Mouse (Mus musculus) urinary bladder, postnatal 10 days (tissue): ENCODE data around the gene Grip1.

Experiments
- DNase-seq: peaks from one replicate; pipeline ENCODE4 v3.0.0; 2022; ENCODE audit warnings: low spot score

Grip1 gene

DNA sequence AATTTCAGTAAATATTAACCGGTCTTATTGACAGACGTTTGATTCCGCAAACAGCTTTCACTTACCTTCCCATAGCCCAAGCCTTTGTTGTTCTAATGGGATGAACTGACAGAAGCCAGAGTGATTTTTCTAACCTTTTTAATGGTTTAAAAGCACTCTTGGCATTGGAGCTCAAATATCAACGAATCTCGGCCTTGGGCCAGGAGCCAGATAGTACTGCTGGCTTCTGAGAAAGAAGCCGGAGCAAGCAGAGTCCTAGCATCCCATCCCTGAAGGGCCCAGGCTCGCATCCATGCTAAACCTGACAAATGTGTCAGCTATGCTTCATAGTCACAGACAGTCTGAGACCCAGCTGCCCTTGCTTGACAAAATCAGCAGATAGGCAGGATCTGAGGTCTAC is 302.6 kb downstream of the Grip1 start:
- DNase-seq = no peak

DNA sequence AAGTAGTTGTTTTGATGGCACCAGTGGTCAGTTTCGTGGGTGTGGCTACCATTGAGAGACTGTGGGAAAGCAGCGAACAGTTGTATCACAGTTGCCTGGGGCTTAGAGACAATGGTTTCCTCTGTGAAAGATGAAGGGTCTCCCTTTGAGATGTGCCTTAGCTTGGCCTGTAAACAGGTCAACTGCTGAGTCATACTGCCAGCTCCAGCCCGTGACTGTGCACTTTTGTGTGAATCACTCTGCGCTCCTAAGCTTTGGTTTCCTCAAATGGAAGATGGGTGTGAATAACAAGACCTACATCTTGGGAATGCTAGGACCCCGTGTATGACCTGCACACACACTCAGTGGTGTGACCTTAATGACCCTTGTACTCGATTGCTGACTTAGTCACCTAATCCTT is 303.6 kb downstream of the Grip1 start:
- DNase-seq = no peak

DNA sequence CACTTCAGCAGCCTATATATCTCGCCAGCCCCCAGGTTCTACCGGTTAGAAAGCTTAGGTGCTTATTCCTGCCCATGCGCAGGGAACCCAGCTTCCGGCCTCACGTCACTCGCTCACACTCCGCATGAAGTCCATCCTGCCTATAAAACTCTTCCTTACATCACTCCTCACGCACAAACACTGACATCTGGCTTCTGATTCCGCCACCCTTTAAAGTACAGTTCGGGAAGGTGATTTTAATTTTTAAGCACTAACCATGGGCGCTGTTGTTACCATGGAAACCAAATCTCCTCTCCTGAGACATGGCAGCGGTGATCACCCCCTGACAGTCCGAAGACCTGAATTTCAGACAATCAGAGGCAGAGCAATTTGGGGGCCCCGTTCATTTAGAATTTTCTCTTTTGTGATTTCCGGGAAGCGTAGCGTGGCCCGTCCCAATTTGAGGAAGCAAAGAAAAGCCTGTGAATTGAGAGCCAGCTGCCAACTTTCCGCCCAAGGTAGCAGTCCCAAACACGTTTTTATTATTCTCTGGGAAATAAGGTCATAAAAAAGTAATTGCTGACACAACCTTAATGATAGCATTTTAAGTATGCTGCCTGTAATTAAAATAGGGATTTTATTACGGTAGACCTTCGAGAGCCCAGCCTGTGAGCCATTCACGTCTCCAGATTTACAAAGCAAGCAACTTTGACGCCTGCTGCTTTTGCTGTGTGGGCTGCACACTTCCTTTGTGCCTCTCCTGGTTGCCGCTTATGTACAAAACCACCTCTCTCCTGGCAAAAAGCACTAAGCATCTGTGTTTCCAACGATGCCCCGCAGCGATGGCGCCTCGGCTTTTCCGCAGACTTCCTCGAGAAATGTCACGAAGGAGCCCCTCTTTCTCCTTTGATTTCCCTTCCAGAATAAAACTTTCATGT is 308.1 kb downstream of the Grip1 start:
- DNase-seq = no peak

DNA sequence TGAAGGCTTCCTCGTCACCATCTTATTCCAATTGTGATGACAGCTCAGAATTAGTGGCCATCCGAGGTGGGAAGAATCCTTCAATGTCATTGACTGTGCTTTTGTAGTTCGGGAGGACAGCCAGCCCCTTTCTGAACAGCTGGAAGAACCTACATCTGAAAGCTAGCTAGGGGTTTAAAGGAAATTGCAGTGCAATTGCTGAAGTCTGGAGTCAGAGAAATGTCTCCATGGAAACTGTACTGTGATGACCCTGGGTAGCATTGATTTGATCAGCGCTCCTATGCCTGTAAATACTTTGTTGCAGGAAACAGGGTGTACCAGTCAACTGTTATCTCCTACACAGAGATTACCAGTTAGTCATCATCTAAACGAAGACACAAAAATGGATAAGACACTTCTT is 325.2 kb downstream of the Grip1 start:
- no peak for DNase-seq

DNA sequence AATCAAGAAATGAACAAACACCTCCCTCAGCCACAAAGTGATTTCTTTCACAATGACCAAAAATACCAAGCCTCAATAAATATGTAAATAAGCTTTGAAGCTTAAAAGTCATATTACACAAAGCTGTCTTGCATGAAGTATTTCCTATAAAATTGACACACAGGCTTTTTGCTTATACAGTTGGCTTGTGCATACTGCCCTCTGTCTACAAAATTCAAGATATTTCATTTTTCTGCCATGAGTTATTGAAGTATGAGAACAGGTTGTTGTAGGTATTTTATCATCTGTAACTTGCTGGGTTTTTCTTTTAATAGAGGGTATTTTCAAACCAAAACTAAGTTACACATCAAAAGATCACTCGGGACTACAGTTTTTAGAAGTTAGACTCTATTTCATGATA is 326.0 kb downstream of the Grip1 start:
- no peak for DNase-seq

DNA sequence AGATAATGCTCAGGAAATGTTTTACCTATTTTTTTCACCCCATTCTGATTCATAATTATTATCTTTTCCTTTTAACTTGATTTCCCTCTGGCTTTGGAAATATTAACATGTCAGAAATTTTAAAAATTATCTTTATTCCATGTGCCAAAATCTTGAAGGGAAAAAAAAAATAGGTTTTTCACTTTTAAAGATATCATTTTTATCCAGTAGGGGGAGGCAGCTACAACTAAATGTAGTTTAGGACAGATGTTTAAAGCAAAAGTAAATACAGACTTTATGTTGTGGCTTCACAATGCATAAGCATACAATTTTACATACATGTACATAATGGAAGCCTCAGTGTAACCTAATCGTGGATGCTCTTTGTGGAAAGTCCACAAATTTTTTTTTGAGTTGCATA is 336.9 kb downstream of the Grip1 start:
- no peak for DNase-seq

DNA sequence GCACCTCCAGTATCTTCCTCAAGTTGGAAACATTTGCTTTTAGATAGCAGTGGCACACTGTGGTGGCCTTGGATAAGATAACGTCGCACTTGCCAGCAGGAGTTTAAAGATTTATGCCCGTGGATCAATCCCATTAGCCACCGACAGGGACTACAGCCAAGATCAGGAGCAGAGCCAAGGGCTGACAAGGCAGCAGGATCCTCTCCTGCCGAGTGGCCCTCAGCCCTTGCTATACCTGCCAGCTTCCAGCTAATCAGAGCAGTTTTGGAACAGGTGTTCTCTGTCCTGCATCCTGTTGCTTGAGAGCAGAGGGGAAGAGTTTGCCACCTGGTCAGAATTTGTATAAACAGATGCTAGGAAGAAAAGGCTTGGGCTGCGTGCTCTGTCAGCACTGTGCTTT is 348.8 kb downstream of the Grip1 start:
- DNase-seq = no peak

DNA sequence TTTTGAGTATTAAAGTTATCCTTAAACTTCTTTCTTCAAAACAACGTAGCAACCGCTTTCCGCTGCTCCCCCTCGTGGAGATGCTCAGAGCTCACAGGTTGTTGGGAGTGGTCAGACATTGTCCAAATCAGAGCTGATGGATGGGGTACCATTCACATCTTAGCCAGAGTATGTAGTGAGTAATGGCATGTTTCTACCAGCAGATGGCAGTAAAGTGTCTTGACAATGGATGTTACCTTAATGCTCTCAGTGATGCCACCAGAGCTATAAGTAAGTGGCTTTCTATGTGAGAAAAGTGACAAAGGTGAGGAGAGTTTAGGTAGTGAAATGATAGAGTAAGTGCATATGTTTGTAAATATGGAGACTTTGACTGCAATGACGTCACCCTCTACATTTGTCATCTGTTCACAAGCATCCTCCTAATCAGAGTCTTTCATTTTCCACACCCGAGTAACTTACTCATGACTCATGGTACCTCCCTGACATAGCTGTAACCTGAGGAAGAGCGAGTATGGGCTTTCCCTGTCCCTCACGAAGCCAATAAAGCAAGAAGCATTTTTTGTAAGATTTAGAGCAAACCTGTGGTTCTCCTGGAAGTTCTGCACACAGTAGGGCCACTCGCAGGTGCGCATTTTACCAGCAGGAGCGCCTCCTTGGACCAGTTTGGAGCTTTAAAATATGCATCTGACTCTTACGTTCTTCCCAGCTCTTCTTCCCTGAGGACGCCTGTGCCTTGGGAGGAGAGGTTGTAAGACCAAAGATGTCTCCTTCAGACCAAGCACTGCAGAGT is 350.2 kb downstream of the Grip1 start:
- no peak for DNase-seq

DNA sequence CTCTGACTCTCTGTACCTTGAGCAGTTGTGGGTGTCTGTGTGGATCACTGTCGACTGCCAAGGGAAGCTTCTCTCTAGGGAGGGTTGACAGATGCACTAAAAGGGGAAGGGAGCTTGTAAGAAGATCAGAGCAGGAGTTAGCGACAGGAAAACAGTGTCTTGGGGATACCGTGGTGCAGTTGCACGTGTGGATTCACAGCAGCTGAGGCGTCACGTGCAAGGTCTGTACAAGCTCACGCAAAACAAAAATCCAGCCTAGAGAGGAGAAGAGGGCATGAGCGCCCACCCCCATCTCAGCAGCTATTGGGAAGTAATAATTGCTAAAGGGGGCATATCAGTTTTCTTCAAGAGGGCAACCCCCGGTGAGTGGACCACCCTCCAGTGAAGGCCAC is 350.8 kb downstream of the Grip1 start:
- no peak for DNase-seq

DNA sequence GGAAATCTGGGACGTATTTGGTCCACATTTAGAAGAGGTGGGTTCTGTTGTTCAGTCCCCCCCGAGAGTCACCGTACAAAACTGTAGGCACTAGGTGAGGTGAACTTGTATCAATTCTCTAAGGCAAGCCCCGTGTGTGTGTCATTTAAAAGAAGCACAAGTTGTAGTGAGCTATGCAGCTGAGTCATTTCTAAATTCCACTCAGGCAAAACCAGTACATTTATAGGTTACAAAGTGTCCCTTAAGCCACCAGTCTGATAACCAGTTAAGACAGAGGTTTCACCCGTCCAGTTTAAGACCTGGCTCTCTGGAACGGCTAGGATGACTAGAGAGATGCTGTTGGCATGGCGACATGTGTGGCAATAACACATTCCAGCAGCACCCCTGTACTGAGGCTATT is 351.5 kb downstream of the Grip1 start:
- DNase-seq = no peak

DNA sequence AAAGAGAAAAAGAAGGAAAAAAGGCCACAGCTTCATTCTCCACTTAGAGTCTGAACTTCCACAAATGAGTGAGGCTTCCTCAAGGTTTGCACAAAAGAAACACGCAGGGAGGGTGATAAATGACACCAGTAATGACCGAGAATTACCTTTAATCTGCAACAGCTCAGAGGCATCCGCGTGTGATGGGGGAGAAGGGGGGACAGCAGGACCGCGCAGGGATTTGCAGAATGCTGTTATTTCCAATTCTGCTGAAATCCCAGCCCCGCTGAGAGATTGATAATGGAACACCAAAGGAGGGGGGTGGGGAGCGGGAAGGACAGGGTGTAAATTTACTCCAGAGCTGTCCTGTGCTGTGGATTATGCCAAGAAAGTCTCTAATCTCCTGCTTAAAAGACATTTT is 352.5 kb downstream of the Grip1 start:
- DNase-seq = no peak

DNA sequence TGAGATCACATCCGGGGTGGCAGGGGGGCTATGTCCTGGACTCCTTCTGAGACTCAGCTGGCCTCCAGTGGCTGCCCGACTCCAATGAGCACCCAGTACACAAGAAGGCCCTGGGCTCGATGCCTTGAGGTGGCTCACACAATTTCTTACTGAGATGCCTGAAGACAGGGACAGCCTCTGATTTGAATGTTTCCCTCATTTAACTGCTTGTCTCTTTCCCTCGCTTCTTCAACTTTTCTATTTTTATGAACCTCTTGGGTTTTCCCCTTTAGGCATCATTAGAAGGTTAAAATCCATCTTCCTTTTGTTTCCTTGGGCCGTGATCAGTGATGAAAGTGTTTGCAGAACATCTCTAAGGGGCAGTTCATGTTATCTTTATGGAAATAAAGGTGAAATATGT is 354.8 kb downstream of the Grip1 start:
- DNase-seq = no peak

DNA sequence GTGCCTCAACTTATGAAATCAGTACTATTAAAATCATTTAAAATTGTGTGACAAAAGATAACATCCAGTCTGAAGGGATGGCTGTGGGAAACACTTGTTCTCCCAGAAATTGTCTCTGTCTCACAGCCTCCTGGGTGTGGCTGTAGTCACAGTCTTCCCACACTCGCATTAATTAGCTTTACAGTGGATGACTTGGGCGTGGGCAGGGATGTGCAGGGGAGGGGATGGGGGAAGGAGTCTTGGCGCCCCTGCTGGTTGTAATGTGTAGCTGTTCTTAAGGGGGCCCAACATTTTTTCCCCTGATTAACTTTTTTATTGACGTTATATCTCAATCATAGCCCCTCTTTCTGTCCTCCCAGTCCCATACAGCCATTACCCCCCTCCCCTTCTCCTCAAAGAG is 360.5 kb downstream of the Grip1 start:
- no peak for DNase-seq

DNA sequence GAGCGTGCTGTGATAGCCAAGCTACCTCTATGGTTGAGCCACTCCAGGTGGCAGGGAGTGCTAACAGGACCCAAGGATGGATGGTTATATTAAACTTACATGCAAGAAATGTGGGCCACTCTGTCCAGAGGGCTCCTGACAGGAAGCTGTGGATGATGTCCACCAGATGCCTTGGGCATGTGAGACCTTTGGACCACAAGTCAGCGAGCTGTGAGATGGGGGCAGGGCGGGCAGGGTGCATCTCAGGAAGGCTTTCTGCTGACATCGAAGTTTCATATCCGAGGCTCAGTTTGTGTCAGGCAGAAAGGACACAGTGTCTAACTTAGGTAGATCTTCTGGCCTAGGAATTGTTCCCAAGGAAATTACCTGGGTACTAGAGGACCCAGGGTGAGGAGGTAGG is 362.4 kb downstream of the Grip1 start:
- DNase-seq = no peak

DNA sequence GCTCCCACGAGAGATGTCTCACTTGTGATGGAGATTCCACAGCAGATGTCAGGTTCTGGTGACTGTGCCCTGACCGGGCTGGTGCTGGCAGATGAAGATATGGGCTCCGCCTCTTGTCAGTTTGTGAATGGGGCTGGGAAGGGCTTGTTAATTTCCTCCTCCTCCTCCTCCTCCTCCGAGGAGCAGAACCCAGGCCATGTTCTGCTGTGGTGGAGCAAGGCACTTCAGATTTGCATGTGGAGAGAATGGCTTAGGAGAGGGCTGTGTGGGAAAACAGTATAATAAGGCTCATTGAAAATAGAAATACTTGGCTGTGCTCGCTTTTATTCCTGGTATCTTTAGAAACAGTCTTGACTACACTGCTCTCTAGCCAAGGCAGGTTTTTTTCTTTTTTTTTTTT is 364.8 kb downstream of the Grip1 start:
- DNase-seq = no peak

DNA sequence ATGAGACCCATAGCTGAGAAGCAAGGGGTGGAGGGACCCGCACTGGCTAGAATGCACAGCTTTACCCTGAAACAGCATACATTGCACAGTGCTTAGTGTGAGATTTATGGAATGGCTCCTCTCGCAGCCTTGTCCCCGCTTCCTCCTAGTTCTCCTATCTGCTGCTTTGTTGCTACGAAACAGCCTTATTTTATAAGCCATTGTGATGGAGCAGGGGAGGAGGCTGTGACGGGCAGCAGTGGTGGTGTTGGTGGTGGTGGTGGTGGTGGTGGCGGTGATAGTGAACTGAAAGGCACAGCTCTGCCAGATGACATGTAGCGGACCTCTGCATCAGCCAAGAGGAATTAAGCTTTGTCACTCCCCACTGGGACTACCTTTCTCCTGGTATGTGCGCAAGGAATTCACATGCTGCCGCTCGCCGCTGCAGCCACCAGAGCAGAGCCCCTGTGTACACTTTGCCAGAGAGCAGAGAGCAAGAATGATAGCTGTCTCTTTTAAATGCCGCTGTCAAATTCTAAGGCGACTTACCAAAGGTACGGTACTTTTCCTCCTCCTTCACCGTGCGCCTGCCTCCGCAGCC is 365.6 kb downstream of the Grip1 start:
- DNase-seq = no peak

DNA sequence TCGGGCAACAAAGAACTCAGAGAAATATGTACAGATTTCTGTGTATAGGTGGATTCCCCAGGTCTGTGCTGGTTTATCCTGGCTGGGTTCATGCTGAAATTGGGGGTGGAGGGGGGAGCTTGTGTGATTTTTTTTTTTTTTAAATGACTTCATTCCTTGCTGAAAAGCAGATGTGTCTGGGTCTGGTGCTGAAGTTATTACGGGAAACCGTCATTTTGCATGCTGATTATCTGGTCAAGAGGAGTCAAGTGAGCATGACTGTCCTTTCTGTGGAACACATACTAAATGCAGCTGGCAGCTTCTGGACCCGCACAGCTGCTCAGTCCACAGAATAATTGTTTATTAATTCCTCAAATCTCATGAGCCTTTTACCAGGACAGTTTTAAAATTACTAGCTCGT is 366.1 kb downstream of the Grip1 start:
- DNase-seq = no peak

DNA sequence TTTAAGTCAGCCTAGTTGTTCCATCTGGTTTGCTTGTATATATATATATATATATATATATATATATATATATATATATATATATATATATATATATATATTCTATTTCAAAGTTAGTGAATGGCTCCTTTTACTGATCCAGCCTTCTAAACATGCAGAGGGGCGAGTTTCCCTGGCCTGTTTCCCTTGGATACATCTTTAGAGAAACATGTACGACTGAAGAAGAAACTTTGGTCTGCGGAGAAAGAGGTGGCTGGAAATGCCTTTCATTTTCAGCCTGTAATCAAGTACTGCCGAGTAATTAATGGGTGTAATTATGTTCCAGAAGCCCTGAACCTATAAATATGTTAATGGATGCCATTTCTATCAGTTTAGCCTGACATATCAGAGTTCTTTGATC is 366.8 kb downstream of the Grip1 start:
- no peak for DNase-seq

DNA sequence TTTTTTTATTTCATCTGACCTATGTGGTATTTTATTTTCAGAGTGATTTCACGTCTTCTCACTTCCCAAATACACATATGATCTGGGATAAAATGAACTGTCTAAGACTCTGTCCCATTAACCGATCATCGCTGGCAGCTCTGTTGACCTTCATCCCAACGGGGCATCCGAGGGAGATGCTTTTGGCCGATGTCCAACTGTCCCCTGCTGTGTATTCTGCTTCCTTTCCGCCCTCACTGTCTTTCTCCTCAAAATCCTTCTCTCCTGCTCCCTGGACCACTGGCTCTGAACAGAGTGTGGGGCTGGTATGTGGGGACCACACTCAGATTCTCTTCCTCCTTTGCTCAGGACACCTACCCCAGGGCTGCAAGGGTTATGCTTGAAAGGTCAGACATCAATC is 370.1 kb downstream of the Grip1 start:
- no peak for DNase-seq

DNA sequence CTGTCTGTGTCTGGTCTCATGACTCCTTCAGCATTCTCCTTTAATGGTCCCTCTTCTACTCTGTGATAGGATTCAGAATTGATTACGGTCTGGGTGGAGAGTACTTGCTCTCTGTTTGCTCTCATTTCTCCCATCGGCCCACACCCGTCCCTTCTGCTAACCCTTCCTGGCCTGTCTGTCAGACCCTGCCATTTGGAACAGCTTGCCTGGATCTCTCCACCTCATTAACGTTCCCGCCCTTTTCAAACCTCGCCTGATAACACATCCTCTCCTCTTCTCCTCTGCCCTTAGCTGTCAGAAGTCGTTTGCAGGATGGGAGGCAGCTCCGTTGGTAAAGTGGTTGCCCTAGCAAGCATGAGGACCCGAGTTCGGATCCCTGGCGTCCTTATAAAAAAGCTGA is 370.9 kb downstream of the Grip1 start:
- DNase-seq = no peak

DNA sequence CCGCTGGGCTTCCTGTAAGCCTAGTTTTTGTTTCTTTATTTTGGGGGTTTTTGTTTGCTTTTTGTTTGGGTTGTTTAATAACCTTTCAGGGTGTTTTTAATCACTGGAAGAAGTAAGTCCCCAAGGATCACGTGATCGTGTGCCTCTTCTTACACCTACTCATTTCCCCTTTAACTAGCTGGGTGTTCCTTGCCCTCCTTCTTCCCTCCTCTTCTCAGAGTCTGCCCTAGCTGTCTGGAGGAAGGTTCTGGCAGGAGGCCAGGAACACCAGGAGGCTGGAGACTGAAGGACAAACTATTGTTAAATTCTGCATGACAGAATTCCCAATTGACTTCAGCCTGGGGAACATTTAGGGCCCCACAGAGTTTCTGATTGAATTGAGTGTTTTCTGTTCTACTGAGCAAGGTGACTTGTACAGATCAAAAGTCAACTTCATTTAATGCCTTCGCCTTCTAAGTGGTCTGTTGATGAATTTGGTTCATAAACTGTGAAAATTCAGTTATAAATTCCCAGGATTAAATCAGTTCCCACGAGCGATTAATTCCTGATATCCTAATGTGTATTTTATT is 376.8 kb downstream of the Grip1 start:
- DNase-seq = no peak

DNA sequence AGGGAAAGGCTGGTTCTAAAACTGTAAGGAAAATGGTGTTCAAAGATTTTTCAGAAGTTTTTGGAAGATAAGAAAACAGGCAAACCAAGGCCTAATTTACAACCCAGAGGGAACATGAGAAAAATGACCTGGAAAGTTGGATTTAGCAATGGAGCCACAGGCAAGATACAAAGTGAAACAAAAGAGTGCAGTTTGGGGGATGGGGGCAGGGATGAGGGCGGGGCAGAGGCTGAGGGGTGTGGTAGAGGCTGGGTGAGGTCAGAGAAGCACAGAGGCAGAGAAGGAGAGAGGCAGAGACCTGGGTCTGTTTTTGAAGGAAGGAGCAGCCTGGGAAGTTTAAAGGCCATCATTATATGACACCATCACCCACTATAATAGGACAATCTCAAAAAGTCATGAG is 377.5 kb downstream of the Grip1 start:
- DNase-seq = no peak

DNA sequence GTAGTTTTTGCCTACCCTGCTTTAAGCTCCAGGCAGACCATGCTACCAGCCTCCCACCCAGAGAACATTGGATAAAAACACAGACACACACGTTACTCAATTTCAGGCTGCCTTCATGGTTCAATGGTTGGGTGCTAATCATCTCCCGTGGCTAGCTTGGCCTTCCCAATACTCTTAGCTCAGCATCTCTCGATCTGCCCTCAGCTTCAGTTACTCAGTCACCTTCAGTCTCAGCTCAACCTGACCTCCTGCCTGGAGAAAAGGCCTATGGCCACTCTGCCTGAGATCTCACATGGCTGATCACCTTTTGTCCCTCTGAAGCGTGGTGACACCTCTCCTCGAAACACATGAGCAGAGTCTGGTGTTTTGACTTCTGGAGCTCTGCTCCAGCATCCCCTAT is 379.7 kb downstream of the Grip1 start:
- DNase-seq = no peak
